Mouse (Mus musculus): ENCODE data around the gene Fgfr2. TPM values are rescaled to one million over a fixed set of nuclear protein-coding genes. Genes with fewer than 3 reads are reported as not detected.
A peak's percentile ranks its signal among the peaks of the same experiment; 100 is the strongest.
"Not testable (repeated sequence)": the region's sequence is repeated elsewhere in the genome, so short reads cannot be mapped to it uniquely, and the experiment has no call there.

Gene Fgfr2
- polyA plus RNA-seq, 1 experiment from 2014 or later: 86.9 TPM

- WGBS: 86% methylated on average over 7 of the region's 7 CpGs
- 0 out of 2 replicates have a peak, but pooled peaks cover 3% of the 10 kb centered on the region for H3K4me1 ChIP-seq (ENCODE audit: control insufficient read depth, insufficient read depth, low read length)
Measured at GRCm38 (mm10) chr7:130147230-130147629, 2975.9 kb downstream of the Fgfr2 start.

DNA sequence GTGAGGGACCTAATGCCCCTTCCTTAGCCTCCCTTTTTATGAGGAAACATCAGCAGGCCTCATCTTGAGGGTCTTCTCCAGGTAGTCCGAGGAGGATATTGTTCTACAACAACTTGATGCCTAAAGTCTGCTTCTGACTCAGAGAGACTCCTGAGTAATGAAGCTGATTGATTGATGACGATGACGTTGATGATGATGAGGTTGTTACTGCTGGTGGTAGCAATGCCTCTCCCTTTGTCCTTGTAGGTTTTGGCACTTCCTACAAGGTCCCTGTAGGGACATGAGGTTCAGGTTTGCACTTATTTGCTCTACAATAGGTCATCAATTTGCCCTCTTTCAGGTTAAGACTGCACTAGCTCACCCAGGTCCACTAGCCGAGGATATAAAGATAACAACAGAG lies 2977.9 kb downstream of the Fgfr2 start:
- DNase-seq (ENCODE audit: low spot score) (no peak), ATAC-seq (ENCODE audit: insufficient read depth, low FRiP score, low TSS enrichment) (no peak)
- no peak overlapping the region for H3K4me3 ChIP-seq (ENCODE audit: low read depth, low read length)
- no peaks in the 10 kb centered on the region for H3K9me3 ChIP-seq (ENCODE audit: control insufficient read depth, low read length)
- 0 out of 2 replicates have a peak, but pooled peaks cover 4% of the 10 kb centered on the region for H3K4me1 ChIP-seq (ENCODE audit: control insufficient read depth, insufficient read depth, low read length)
- WGBS: 89% methylated on average over 4 of the region's 4 CpGs
- H3K27me3 ChIP-seq (ENCODE audit: control insufficient read depth, insufficient read depth, low read length): no peaks in the 10 kb centered on the region
- H3K4me2 ChIP-seq (ENCODE audit: low read depth): no peak overlapping the region
- no peak overlapping the region for H3K9ac ChIP-seq (ENCODE audit: low read length)
- H3K36me3 ChIP-seq (ENCODE audit: control insufficient read depth, insufficient read depth, low read length): no peaks in the 10 kb centered on the region
- H3K27ac ChIP-seq (ENCODE audit: low read depth, low read length): no peak overlapping the region

More at GRCm38 (mm10) chr7:130147230-130147629, 2975.9 kb downstream of the Fgfr2 start:
- Histone ChIP-seq H3K4me3 (ENCODE audit: low read depth, low read length) (no peak overlapping the region), H3K9ac (ENCODE audit: low read length) (no peak overlapping the region), H3K36me3 (ENCODE audit: control insufficient read depth, insufficient read depth, low read length) (no peaks in the 10 kb centered on the region), H3K27ac (ENCODE audit: low read depth, low read length) (no peak overlapping the region), H3K27me3 (ENCODE audit: control insufficient read depth, insufficient read depth, low read length) (no peaks in the 10 kb centered on the region), H3K9me3 (ENCODE audit: control insufficient read depth, low read length) (no peaks in the 10 kb centered on the region), H3K4me2 (ENCODE audit: low read depth) (no peak overlapping the region)
- DNase-seq (ENCODE audit: low spot score): no peak
- ATAC-seq (ENCODE audit: insufficient read depth, low FRiP score, low TSS enrichment): no peak

- ATAC-seq (ENCODE audit: insufficient read depth, low FRiP score, low TSS enrichment): no peak
Measured at GRCm38 (mm10) chr7:130143371-130143770, 2979.8 kb downstream of the Fgfr2 start.

GRCm38 (mm10) chr7:130141088-130141873 lies 2981.9 kb downstream of the Fgfr2 start:
- Histone ChIP-seq H3K27ac (ENCODE audit: low read depth, low read length) (no peak overlapping the region), H3K4me1 (ENCODE audit: control insufficient read depth, insufficient read depth, low read length) (0 out of 2 replicates have a peak, but pooled peaks cover 4% of the 10 kb centered on the region), H3K36me3 (ENCODE audit: control insufficient read depth, insufficient read depth, low read length) (no peaks in the 10 kb centered on the region), H3K27me3 (ENCODE audit: control insufficient read depth, insufficient read depth, low read length) (no peaks in the 10 kb centered on the region), H3K9ac (ENCODE audit: low read length) (no peak overlapping the region), H3K9me3 (ENCODE audit: control insufficient read depth, low read length) (no peaks in the 10 kb centered on the region), H3K4me3 (ENCODE audit: low read depth, low read length) (no peak overlapping the region), H3K4me2 (ENCODE audit: low read depth) (no peak overlapping the region)
- DNase-seq (ENCODE audit: low spot score): no peak
- no peak for ATAC-seq (ENCODE audit: insufficient read depth, low FRiP score, low TSS enrichment)
- 77% methylated on average over 3 of the region's 3 CpGs for WGBS

More at GRCm38 (mm10) chr7:130143371-130143770, 2979.8 kb downstream of the Fgfr2 start:
- Histone ChIP-seq H3K36me3 (ENCODE audit: control insufficient read depth, insufficient read depth, low read length) (no peaks in the 10 kb centered on the region), H3K27ac (ENCODE audit: low read depth, low read length) (no peak overlapping the region), H3K9me3 (ENCODE audit: control insufficient read depth, low read length) (no peaks in the 10 kb centered on the region), H3K4me2 (ENCODE audit: low read depth) (no peak overlapping the region), H3K9ac (ENCODE audit: low read length) (no peak overlapping the region), H3K4me1 (ENCODE audit: control insufficient read depth, insufficient read depth, low read length) (0 out of 2 replicates have a peak, but pooled peaks cover 4% of the 10 kb centered on the region), H3K4me3 (ENCODE audit: low read depth, low read length) (no peak overlapping the region), H3K27me3 (ENCODE audit: control insufficient read depth, insufficient read depth, low read length) (no peaks in the 10 kb centered on the region)
- 79% methylated on average over 7 of the region's 7 CpGs for whole genome bisulfite sequencing
- no peak for DNase-seq (ENCODE audit: low spot score)

DNA sequence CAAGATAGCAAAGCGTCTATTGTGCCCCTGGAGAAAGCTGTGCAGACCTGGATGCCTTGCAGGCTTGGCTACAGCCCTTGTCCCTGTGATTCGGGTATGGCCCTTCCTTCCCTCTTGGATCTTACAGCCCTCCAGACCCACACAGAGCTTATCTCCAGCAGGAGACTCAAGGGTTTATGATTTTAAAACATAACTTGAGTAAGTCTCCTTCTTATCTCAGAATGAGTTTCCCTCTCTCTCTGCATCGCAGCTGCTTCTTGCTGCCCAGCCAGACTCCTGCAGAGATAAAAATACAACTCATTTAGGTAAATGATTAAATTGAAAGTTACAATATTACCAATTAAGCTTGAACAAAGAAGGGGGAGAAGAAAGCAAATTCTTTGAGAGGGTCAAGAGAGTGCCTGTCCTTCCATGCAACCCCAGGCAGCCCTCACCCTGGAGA lies 2988.2 kb downstream of the Fgfr2 start:
- WGBS: 52% methylated on average over 3 of the region's 3 CpGs
- no peaks in the 10 kb centered on the region for H3K36me3 ChIP-seq (ENCODE audit: control insufficient read depth, insufficient read depth, low read length)
- H3K4me2 ChIP-seq (ENCODE audit: low read depth): no peak overlapping the region
- no peak overlapping the region for H3K9ac ChIP-seq (ENCODE audit: low read length)
- no peaks in the 10 kb centered on the region for H3K4me1 ChIP-seq (ENCODE audit: control insufficient read depth, insufficient read depth, low read length)
- H3K27ac ChIP-seq (ENCODE audit: low read depth, low read length): no peak overlapping the region
- DNase-seq (ENCODE audit: low spot score): no peak
- no peaks in the 10 kb centered on the region for H3K27me3 ChIP-seq (ENCODE audit: control insufficient read depth, insufficient read depth, low read length)
- H3K4me3 ChIP-seq (ENCODE audit: low read depth, low read length): no peak overlapping the region
- ATAC-seq (ENCODE audit: insufficient read depth, low FRiP score, low TSS enrichment): no peak
- H3K9me3 ChIP-seq (ENCODE audit: control insufficient read depth, low read length): no peaks in the 10 kb centered on the region

GRCm38 (mm10) chr7:130134428-130134827 lies 2988.7 kb downstream of the Fgfr2 start:
- H3K4me2 ChIP-seq (ENCODE audit: low read depth); H3K27me3 ChIP-seq (ENCODE audit: control insufficient read depth, insufficient read depth, low read length); H3K27ac ChIP-seq (ENCODE audit: low read depth, low read length); H3K4me3 ChIP-seq (ENCODE audit: low read depth, low read length); H3K4me1 ChIP-seq (ENCODE audit: control insufficient read depth, insufficient read depth, low read length); DNase-seq (ENCODE audit: low spot score); ATAC-seq (ENCODE audit: insufficient read depth, low FRiP score, low TSS enrichment); H3K9ac ChIP-seq (ENCODE audit: low read length); H3K9me3 ChIP-seq (ENCODE audit: control insufficient read depth, low read length); H3K36me3 ChIP-seq (ENCODE audit: control insufficient read depth, insufficient read depth, low read length): not testable (repeated sequence)

GRCm38 (mm10) chr7:130130226-130130625 lies 2992.9 kb downstream of the Fgfr2 start:
- WGBS: 94% methylated on average over 5 of the region's 5 CpGs
- DNase-seq (ENCODE audit: low spot score) (no peak), ATAC-seq (ENCODE audit: insufficient read depth, low FRiP score, low TSS enrichment) (no peak)
- Histone ChIP-seq H3K9me3 (ENCODE audit: control insufficient read depth, low read length) (no peaks in the 10 kb centered on the region), H3K4me1 (ENCODE audit: control insufficient read depth, insufficient read depth, low read length) (0 out of 2 replicates have a peak, but pooled peaks cover 3% of the 10 kb centered on the region), H3K9ac (ENCODE audit: low read length) (no peak overlapping the region), H3K27me3 (ENCODE audit: control insufficient read depth, insufficient read depth, low read length) (no peaks in the 10 kb centered on the region), H3K36me3 (ENCODE audit: control insufficient read depth, insufficient read depth, low read length) (no peaks in the 10 kb centered on the region), H3K4me2 (ENCODE audit: low read depth) (no peak overlapping the region), H3K27ac (ENCODE audit: low read depth, low read length) (no peak overlapping the region), H3K4me3 (ENCODE audit: low read depth, low read length) (no peak overlapping the region)

GRCm38 (mm10) chr7:130129359-130129960 lies 2993.7 kb downstream of the Fgfr2 start:
- WGBS: 21% methylated on average over 16 of the region's 16 CpGs
- Histone ChIP-seq H3K9me3 (ENCODE audit: control insufficient read depth, low read length) (no peaks in the 10 kb centered on the region), H3K4me3 (ENCODE audit: low read depth, low read length) (no peak overlapping the region), H3K4me2 (ENCODE audit: low read depth) (no peak overlapping the region; the same call in 1 of the 2 replicates), H3K27me3 (ENCODE audit: control insufficient read depth, insufficient read depth, low read length) (no peaks in the 10 kb centered on the region), H3K27ac (ENCODE audit: low read depth, low read length) (no peak overlapping the region), H3K9ac (ENCODE audit: low read length) (no peak overlapping the region), H3K4me1 (ENCODE audit: control insufficient read depth, insufficient read depth, low read length) (0 out of 2 replicates have a peak, but pooled peaks cover 3% of the 10 kb centered on the region), H3K36me3 (ENCODE audit: control insufficient read depth, insufficient read depth, low read length) (no peaks in the 10 kb centered on the region)
- ATAC-seq (ENCODE audit: insufficient read depth, low FRiP score, low TSS enrichment) (no peak), DNase-seq (ENCODE audit: low spot score) (peak; percentile 18)
